Mouse (Mus musculus) intestine, embryonic 15.5 days (tissue): ENCODE measurements around the gene Psmb3. TPM values are rescaled to one million over a fixed set of nuclear protein-coding genes. Genes with fewer than 3 reads are reported as not detected.

ENCODE experiments used
- ATAC-seq: fragments of 200-750 bp; cut with Nextera tagmentation; 2 replicates; pipeline ENCODE4 v1.8.0; 2017; ENCODE audit warnings: moderate TSS enrichment, moderate library complexity
- H3K27ac ChIP-seq: fragments of 300-500 bp; sonication (generic); 2 replicates; pipeline ENCODE4 v1.5.1; 2015; ENCODE audit warnings: mild to moderate bottlenecking, inconsistent platforms
- H3K27me3 ChIP-seq: fragments of 300-500 bp; sonication (generic); replicated peaks from 2 replicates; pipeline ENCODE4 v1.6.1; 2015; ENCODE audit warnings: inconsistent platforms
- H3K36me3 ChIP-seq: fragments of 300-500 bp; sonication (generic); 2 replicates; pipeline ENCODE4 v1.6.1; 2015; ENCODE audit warnings: inconsistent platforms
- H3K4me1 ChIP-seq: fragments of 300-500 bp; sonication (generic); replicated peaks from 2 replicates; pipeline ENCODE4 v1.6.1; 2015; ENCODE audit warnings: inconsistent platforms
- H3K4me2 ChIP-seq: fragments of 300-500 bp; sonication (generic); replicated peaks from 2 replicates; pipeline ENCODE4 v1.6.1; 2015; ENCODE audit warnings: mild to moderate bottlenecking, inconsistent platforms
- H3K4me3 ChIP-seq: fragments of 300-500 bp; sonication (generic); replicated peaks from 2 replicates; pipeline ENCODE4 v1.5.1; 2015; ENCODE audit warnings: inconsistent platforms
- H3K9ac ChIP-seq: fragments of 300-500 bp; sonication (generic); 2 replicates; pipeline ENCODE4 v1.6.1; 2015; ENCODE audit warnings: inconsistent platforms
- H3K9me3 ChIP-seq: fragments of 300-500 bp; sonication (generic); 2 replicates; pipeline ENCODE4 v1.6.1; 2016; ENCODE audit warnings: inconsistent platforms
- WGBS: fragments of 180-500 bp; shearing (Covaris S2); methylation state at CpG from one replicate; pipeline ENCODE4 v1.1.7; 2015; 5-methylcytosine and 5-hydroxymethylcytosine counted together
- polyA plus RNA-seq: library from polyadenylated mRNA; unstranded; fragments of >200 nt; fragmentation: Nextera tagmentation; extraction: Ambion mirVana; gene quantifications from 2 replicates; pipeline ENCODE4 v1.2.1, GENCODE M21; 2015

Gene Psmb3
- polyA plus RNA-seq, 1 experiment from 2014 or later: 426 TPM

GRCm38 (mm10) chr11:97758125-97758524 lies 54.9 kb downstream of the Psmb3 start:
- no peak overlapping the region for H3K4me2 ChIP-seq
- ATAC-seq: no peak
- H3K36me3 ChIP-seq: peaks cover 35% of the 10 kb centered on the region
- H3K4me1 ChIP-seq: no peaks in the 10 kb centered on the region
- no peaks in the 10 kb centered on the region for H3K9me3 ChIP-seq
- H3K9ac ChIP-seq: no peak overlapping the region
- no peak overlapping the region for H3K27ac ChIP-seq
- no peak overlapping the region for H3K4me3 ChIP-seq
- 94% methylated on average over 1 of the region's 1 CpGs for WGBS
- H3K27me3 ChIP-seq: no peaks in the 10 kb centered on the region

- Histone ChIP-seq H3K9ac (no peak overlapping the region), H3K4me3 (no peak overlapping the region), H3K9me3 (no peaks in the 10 kb centered on the region), H3K27ac (no peak overlapping the region), H3K4me2 (no peak overlapping the region), H3K4me1 (no peaks in the 10 kb centered on the region), H3K27me3 (no peaks in the 10 kb centered on the region), H3K36me3 (peaks cover 29% of the 10 kb centered on the region)
- ATAC-seq: no peak
- WGBS: 84% methylated on average over 6 of the region's 6 CpGs
Observed at GRCm38 (mm10) chr11:97758942-97759341, 55.7 kb downstream of the Psmb3 start.

DNA sequence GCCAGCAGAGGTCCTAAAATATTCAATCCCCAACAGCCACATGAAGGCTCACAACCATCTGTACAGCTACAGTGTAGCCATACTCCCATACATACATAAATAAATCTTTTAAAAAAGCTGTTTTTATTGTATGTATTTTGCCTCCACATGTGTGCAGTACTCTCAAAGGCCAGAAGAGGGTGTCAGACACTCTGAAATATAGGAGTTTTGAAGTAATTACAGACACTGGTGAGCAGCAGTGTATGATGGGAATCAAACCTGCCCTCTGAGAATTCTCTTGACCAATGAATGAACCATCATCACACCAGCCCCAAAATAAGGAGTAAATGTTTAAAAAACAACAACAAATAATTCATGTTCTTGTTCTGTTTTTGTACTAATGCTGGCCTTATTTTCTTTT lies 58.4 kb downstream of the Psmb3 start:
- no peak for ATAC-seq
- Histone ChIP-seq H3K9ac (no peak overlapping the region), H3K4me1 (peaks cover 7% of the 10 kb centered on the region), H3K9me3 (no peaks in the 10 kb centered on the region), H3K4me2 (no peak overlapping the region), H3K36me3 (peaks cover 22% of the 10 kb centered on the region), H3K27ac (no peak overlapping the region), H3K27me3 (no peaks in the 10 kb centered on the region), H3K4me3 (no peak overlapping the region)

Other genes starting within 250 kb of the Psmb3 start
- gene 4933428G20Rik, start 203.1 kb upstream of the Psmb3 start, polyA plus RNA-seq: 0.47 and 0.55 TPM in 2 replicates
- gene Srcin1, start 127.2 kb upstream of the Psmb3 start, polyA plus RNA-seq: 0.24 and 0.25 TPM in 2 replicates
- 2.7 and 3.7 TPM in 2 replicates for gene Epop, start 73.7 kb upstream of the Psmb3 start, polyA plus RNA-seq
- gene Mllt6, start 40.0 kb upstream of the Psmb3 start, polyA plus RNA-seq: 1.9 and 2.4 TPM in 2 replicates
- gene Cisd3, start 17.6 kb upstream of the Psmb3 start, polyA plus RNA-seq: 79.9 and 93.0 TPM in 2 replicates
- 12.7 and 12.8 TPM in 2 replicates for gene Pcgf2, start 2.9 kb upstream of the Psmb3 start, polyA plus RNA-seq
- gene Pip4k2b, start 41.3 kb downstream of the Psmb3 start, polyA plus RNA-seq: 1.0 and 1.2 TPM in 2 replicates
- gene Cwc25, start 63.2 kb downstream of the Psmb3 start, polyA plus RNA-seq: 13.3 and 13.4 TPM in 2 replicates
- 0.24 TPM in 1 of 2 replicates, not detected in the other for gene 1700001P01Rik, start 72.5 kb downstream of the Psmb3 start, polyA plus RNA-seq
- gene Rpl23, start 79.0 kb downstream of the Psmb3 start, polyA plus RNA-seq: 530 and 606 TPM in 2 replicates
- 123 and 126 TPM in 2 replicates for gene Lasp1, start 95.6 kb downstream of the Psmb3 start, polyA plus RNA-seq
- gene B230217C12Rik, start 137.4 kb downstream of the Psmb3 start, polyA plus RNA-seq: 5.2 and 5.3 TPM in 2 replicates
- gene Fbxo47, start 180.8 kb downstream of the Psmb3 start, polyA plus RNA-seq: 0.65 and 0.68 TPM in 2 replicates